Mouse (Mus musculus): ENCODE data around the gene Tbc1d5.

Gene Tbc1d5

GRCm38 (mm10) chr17:50879910-50880309, 299.2 kb downstream of the Tbc1d5 start:
- no peak for DNase-seq (ENCODE audit: low read depth, low spot score)

- DNase-seq (ENCODE audit: low read depth, low spot score): no peak
Observed at GRCm38 (mm10) chr17:50876451-50876850, 302.7 kb downstream of the Tbc1d5 start.

DNA sequence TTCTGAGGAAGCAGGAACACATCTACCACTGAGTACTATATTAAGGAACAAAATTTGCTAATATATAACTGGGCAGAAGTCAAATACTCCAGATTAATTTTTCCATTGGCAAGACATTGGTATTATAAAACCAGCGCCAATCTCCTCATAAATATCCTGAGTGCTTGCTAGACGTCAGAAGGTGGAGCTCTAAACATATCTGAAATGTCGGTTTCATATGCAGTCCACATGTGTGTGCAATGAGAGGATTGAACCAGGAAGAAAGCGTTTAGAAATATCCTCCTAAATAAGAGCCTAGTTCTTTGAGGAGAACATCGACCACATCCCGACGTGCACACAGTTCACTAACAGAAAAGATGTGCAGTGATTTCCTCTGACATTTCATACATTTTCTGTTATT, 305.1 kb downstream of the Tbc1d5 start:
- peak; percentile 2 for DNase-seq (ENCODE audit: low read depth, low spot score)

DNA sequence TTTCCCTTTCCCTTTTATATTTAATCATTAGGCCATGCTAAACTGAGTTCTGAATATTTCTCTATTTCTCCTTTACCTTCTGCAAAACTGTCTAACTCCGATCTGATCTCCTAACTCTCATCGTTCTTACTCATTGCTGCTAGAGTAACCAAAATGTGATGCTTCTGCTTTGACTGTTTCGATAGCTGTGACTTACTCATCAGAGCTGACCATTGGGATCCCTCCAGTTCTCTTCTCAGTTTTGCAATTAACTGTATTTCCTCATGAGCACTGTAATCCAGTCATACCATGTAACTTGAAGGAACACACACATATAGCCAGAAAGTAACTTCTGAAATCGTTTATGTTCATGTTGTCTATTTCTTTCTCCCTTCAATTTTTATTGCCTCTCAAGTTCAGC, 306.6 kb downstream of the Tbc1d5 start:
- DNase-seq (ENCODE audit: low read depth, low spot score): no peak

DNA sequence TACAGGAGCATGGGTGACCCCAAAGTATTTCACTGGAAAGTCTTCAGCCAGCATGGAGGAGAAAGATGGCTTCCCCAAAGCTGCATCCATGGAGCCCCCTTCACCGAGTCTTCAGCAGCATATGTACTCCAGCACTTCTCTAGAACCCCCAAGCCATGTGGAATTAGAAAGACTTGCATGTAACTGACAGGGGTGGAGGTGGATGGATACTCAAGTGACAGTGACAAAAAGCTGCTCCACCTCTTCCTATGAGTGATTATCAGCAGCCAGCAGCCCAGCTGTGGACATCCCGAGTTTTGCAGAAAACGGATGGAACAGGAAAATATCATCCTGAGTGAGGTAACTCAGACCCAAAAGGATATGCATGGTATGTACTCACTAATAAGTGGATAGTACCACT, 311.9 kb downstream of the Tbc1d5 start:
- DNase-seq (ENCODE audit: low read depth, low spot score): no peak

DNA sequence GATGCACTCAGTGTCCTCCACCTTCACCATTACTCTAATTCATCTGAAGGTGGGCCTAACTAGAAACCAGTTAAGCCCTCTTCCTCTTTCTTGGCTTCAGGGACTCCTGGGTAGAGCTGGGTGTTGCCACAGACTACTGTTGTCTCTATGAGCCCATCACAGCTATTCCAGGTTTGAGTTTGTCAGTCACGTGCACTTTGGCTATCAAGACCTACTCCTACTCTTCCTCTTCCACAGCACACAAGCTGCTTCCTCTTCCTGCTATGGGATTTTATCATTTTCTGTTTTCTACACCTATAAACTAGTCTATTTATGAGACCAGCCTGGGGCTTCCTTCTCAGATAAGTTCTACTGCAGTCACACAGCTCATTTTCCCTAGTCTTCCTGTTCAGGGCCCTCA, 314.4 kb downstream of the Tbc1d5 start:
- no peak for DNase-seq (ENCODE audit: low read depth, low spot score)

GRCm38 (mm10) chr17:50853220-50853619, 325.9 kb downstream of the Tbc1d5 start:
- DNase-seq (ENCODE audit: low read depth, low spot score): peak; percentile 58

DNA sequence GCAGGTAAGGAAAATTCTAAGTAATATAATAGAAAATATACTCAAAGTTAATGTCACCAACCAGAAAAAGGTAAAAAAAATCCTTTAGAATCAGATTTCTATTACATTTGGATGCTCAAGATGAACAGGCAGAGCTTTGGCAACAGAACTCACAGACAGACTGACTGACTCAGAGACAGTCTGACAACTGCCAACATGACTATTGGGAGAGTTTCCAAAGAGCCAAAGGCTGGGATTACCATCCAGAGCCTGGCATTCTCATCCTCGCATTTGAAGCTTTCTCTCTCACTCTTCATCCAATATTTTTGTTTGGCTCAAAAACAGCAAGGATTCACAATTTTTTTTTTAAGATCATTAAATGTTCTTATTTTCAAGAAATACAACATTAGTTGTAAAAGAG, 327.8 kb downstream of the Tbc1d5 start:
- no peak for DNase-seq (ENCODE audit: low read depth, low spot score)

GRCm38 (mm10) chr17:50814089-50814488, 365.1 kb downstream of the Tbc1d5 start:
- peak; percentile 11 for DNase-seq (ENCODE audit: low read depth, low spot score)

- DNase-seq (ENCODE audit: low read depth, low spot score): no peak
Observed at GRCm38 (mm10) chr17:50813580-50813979, 365.6 kb downstream of the Tbc1d5 start.

DNA sequence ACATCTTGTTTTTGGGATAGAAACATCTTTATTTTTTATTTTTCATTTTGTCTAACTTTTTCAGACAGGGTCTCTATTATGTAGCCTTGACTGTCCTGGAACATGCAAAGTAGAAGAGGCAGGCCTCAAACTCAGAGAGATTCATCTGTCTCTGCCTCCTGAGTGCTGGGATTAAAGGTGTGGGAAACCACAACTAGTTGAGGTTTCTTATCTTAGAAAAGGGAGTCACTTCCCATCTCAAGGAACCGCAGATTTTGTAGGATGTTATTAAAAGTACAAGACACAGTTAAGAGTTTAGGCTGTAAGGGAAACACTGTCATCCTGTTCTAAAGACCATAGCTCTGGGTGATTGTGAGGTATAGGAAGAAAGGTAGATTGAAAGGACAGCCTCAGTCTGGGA, 373.5 kb downstream of the Tbc1d5 start:
- no peak for DNase-seq (ENCODE audit: low read depth, low spot score)

DNA sequence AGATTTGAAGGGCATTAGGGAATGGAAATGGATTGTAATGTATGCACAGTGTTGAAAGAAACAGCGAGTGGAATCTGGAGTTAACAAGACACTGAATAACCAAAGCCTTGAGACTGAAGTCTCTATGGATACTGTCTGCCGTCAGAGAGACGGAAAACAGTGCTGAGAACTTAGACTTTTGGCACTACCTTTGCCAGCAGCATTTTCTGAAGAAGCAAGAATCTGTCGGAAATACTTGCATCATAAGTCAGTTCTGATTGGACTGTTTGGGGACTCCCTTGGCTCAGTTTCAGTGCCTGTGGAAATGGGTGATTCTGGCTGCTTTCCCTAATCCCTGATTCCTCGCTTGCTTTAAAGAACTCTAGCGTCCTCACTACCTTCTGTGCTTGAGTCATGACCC, 375.9 kb downstream of the Tbc1d5 start:
- no peak for DNase-seq (ENCODE audit: low read depth, low spot score)

- no peak for DNase-seq (ENCODE audit: low read depth, low spot score)
Observed at GRCm38 (mm10) chr17:50802380-50802779, 376.8 kb downstream of the Tbc1d5 start.

DNA sequence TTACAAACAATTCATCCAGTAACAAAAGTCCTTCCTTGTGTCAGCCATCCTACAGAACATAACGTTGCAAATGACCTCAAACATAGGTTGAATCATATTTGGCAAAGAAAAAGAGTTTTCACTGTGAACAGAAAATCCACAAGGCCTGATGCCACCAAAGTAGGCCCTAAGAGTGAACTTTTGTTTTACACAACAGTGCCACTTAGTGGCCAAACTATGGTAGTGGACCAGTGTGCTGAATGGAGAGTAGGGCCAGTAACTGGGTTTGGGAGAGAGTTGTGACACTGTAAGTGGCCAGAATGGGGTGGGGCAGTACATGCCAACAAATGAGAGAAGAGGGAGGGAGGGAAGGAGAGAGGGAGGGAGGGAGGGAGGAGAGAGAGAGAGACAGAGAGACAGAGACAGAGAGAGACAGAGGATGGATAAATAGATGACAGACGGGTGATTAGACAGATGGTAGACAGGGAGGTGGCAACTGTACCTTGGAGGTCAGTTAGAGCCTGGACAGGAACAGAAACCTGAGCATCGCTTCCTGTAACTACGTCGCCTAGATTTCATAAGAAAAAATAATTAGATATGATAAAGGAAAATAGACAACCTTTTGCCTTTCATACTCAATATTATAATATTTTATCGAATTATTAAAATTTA, 383.6 kb downstream of the Tbc1d5 start:
- peak; percentile 80 for DNase-seq (ENCODE audit: low read depth, low spot score)

DNA sequence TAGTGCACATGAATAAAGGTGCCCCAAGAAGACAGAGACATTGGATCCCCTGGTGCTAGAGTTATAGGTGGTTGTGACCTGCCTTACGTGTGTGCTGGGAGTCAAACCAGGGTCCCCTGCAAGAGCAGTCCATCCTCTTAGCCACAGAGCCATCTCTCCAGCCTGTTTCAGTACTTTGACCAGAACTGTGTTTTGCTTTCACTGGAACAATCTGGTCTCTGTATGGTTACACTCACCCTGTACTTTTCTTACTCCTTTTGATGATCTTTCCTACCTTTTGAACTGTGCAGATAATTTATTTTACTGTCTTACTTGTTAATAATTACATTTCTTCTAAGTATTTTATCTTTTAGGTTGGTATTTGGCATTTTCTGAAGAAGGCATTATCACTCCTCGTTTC, 387.5 kb downstream of the Tbc1d5 start:
- DNase-seq (ENCODE audit: low read depth, low spot score): no peak

DNA sequence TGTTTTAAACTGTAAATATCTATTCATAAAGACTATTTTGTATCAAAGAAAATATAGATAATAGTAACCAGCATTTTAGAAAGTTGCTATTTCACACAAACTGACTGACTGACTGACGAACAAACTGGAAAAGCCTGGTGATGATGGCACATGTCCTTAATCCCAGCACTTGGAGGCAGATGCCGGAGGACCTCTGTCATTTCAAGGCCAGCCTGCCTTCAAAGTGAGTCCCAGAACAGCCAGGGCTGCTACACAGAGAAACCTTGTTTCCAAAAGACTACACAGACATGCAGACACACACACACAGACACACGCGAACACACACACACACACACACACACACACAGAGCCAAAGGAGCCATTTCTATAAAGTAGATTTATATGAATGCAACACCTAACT, 390.3 kb downstream of the Tbc1d5 start:
- no peak for DNase-seq (ENCODE audit: low read depth, low spot score)

GRCm38 (mm10) chr17:50775247-50775646, 403.9 kb downstream of the Tbc1d5 start:
- DNase-seq (ENCODE audit: low read depth, low spot score): no peak

GRCm38 (mm10) chr17:50764387-50764786, 414.8 kb downstream of the Tbc1d5 start:
- DNase-seq (ENCODE audit: low read depth, low spot score): no peak

- DNase-seq (ENCODE audit: low read depth, low spot score): no peak
Observed at GRCm38 (mm10) chr17:50763407-50763806, 415.7 kb downstream of the Tbc1d5 start.

DNA sequence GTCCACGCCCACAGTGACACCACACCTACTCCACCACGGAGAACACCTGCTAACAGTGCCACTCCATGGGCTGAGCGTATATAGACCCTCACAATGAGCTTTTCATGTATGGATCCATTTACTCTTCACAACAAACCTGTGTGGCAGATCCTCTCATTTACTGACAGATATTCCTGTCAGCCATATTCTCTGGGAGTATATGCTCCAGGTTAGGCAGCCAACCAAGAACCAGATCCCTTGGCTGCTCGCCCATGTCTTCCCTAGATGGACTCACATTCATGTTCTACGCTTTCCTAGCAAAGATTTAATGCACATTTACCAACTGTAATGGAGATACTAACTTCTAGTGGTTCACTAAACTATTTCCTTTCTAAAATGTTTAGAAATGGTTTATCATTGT, 416.9 kb downstream of the Tbc1d5 start:
- DNase-seq (ENCODE audit: low read depth, low spot score): no peak

DNA sequence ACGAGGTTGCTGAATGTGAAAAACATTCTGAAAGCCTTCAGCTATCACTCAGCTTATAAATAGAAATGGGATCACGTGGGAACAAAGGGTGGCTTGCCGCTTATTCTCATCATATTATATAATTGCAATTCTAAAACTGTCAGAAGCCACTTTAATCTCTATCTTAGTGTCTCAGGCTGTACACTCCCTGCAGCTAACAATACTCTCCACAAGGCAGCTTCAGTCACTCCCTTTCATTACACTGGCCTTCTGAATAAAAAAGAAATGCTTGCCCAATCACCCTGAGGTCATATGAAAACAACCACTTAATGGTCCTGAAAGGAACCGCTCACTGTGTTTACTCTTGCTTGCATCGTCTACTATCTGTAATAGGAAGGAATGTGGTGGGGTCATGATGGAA, 418.1 kb downstream of the Tbc1d5 start:
- peak; percentile 13 for DNase-seq (ENCODE audit: low read depth, low spot score)

DNA sequence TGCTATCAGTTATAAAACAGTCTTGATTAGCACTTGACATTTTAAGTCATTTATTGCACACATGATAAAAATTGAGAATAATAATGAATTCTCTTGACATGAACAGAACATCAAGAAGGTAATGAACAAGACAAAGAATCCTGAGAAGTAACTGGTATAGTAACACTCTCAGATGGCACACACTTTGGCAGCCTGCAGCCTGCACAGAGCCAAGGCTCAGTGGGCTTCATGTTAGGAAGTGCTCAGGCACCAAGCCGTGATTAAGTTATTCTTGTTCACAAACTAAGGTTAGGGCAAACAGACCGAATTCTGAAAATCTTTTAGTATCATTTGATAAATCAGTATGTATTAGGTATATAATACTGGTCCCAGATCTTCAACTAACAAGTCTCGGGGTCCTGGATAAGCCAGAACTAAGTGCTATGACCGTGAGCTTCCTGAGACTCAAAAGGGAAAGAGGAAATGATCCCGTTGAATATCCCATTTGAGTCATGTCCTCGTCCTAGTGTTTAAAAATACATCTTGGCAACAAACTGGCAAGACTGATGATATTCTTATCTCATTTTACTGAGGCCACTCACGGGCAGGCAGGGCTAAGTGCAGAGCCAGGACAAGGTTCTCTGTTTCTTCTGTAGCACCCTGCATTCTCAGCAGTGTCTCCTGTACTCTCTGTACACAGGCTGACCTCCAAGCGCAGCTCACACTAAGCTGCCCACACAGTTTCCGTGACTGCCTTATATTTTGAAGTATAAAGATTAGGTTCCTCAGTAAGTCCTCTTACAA, 425.6 kb downstream of the Tbc1d5 start:
- no peak for DNase-seq (ENCODE audit: low read depth, low spot score)

- DNase-seq (ENCODE audit: low read depth, low spot score): no peak
Observed at GRCm38 (mm10) chr17:50752753-50753152, 426.4 kb downstream of the Tbc1d5 start.

Data from mesoderm, embryonic 11.5 days (tissue).